Mouse (Mus musculus): ENCODE data around the gene Ifrd2. TPM values are rescaled to one million over a fixed set of nuclear protein-coding genes. Genes with fewer than 3 reads are reported as not detected.

The Ifrd2 gene
- total and polyA plus RNA-seq, 3 experiments: 147 to 292 TPM; not detected in 1

DNA sequence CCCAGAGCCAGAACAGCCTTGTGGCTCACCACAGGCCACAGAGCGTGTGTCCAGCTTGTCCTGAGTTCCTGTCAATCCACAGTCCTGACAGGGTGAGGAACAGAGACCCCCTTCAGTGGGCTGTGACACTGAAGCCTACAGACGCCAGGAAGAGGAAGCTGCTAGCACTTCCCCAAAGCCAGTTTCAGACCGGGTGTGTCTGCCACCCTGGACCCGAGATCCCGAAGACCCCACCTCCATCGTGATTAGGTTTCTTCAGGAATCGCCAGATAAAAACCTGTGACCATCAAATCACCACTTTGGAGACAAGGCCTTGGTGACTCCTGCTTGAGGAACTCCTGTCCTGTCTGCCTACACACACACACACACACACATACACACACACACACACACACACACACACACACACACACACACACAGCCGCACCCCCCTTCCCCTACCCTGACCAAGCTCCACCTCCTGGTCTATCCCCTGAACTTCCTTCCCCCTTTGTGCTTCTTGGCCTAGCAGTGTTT, 52.9 kb downstream of the Ifrd2 start:
- peak overlapping the region; percentile 6 for H3K9ac ChIP-seq (ENCODE audit: control insufficient read depth, low read depth, low read length, poor library complexity, severe bottlenecking)
- peak; percentile 76 for DNase-seq (ENCODE audit: low read depth, low spot score)

DNA sequence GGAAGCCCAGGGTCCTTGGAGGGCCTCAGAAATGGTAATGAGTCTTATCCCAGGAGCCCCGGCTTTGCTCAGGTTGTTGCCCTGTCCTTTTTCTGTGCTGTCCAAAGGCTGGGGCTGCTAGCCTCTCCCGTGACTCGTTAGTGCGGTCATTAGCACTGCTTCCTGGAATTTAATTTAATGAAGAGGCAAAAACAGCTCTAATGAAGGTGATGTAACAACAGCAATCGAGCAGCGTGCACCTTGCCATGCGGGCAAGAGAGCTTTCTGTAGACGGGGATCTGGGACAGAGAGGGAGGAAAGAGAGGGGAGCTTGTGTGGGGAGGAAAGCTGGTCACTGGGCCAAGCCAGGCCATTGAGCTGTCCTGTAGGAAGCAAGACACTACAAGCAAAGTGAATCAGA, 54.2 kb downstream of the Ifrd2 start:
- H3K27me3 ChIP-seq (ENCODE audit: control insufficient read depth in 1 of 2, insufficient read depth in 2 of 2, low read length in 2 of 2): no peaks in the 10 kb centered on the region
- no peak overlapping the region for H3K4me3 ChIP-seq (ENCODE audit: control insufficient read depth in 1 of 2, insufficient read depth in 1 of 2, low read depth in 2 of 2, low read length in 2 of 2)
- H3K36me3 ChIP-seq (ENCODE audit: control insufficient read depth in 1 of 2, insufficient read depth in 2 of 2, low read length in 2 of 2): peaks cover 0 to 7% of the 10 kb centered on the region in 2 experiments; a peak in 2 of 4 replicates
- TF ChIP-seq RCOR1 (IDR thresholded peaks at IDR 0.05; ENCODE audit: low read depth, low read length) (no peak), CHD2 (IDR thresholded peaks at IDR 0.05; ENCODE audit: low read length) (no peak), CHD1 (IDR thresholded peaks at IDR 0.05; ENCODE audit: low read depth, low read length) (no peak)
- no peak overlapping the region for H3K9ac ChIP-seq (ENCODE audit: control insufficient read depth, low read depth, low read length, poor library complexity, severe bottlenecking)
- H3K4me1 ChIP-seq (ENCODE audit: control insufficient read depth in 1 of 2, insufficient read depth in 2 of 2, low read length in 2 of 2): peaks cover 0 to 24% of the 10 kb centered on the region in 2 experiments; a peak in 3 of 4 replicates
- no peak for DNase-seq (ENCODE audit: low read depth, low spot score)
- no peaks in the 10 kb centered on the region for H3K9me3 ChIP-seq (replicated peaks; ENCODE audit: insufficient read depth, low read length)
- H3K27ac ChIP-seq (ENCODE audit: control insufficient read depth, low read depth, low read length): no peak overlapping the region
- H3K79me2 ChIP-seq (ENCODE audit: control insufficient read depth, insufficient read depth, low read length, poor library complexity): no peaks in the 10 kb centered on the region; the same call in 1 of the 2 replicates

More for the DNA sequence above, 52.9 kb downstream of the Ifrd2 start:
- no peaks in the 10 kb centered on the region; the same call in 1 of the 2 replicates for H3K79me2 ChIP-seq (ENCODE audit: control insufficient read depth, insufficient read depth, low read length, poor library complexity)
- H3K36me3 ChIP-seq (ENCODE audit: control insufficient read depth in 1 of 2, insufficient read depth in 2 of 2, low read length in 2 of 2): peaks cover 0 to 10% of the 10 kb centered on the region in 2 experiments; a peak in 2 of 4 replicates
- TF ChIP-seq MAZ (IDR thresholded peaks at IDR 0.05; ENCODE audit: low read depth, low read length) (peak; percentile 20; the same call in 1 of the 2 replicates), EP300 (IDR thresholded peaks at IDR 0.05; ENCODE audit: low read depth in 1 of 2, low read length in 2 of 2) (0 out of 4 replicates have a peak, but pooled peaks of 1 of the 2 experiments have one; percentile 34), SIN3A (IDR thresholded peaks at IDR 0.05; ENCODE audit: low read length) (0 out of 2 replicates have a peak, but pooled peaks have one; percentile 21), ELF1 (IDR thresholded peaks at IDR 0.05; ENCODE audit: low read depth, low read length) (0 out of 2 replicates have a peak, but pooled peaks have one; percentile 8), POLR2AphosphoS2 (IDR thresholded peaks at IDR 0.05; ENCODE audit: low read length) (no peak), SMC3 (IDR thresholded peaks at IDR 0.05; ENCODE audit: low read depth, low read length) (peak; percentile 10; the same call in 1 of the 2 replicates), TBP (IDR thresholded peaks at IDR 0.05; ENCODE audit: low read depth, low read length) (0 out of 2 replicates have a peak, but pooled peaks have one; percentile 16), ZMIZ1 (IDR thresholded peaks at IDR 0.05; ENCODE audit: low read depth, low read length) (no peak), POLR2A (IDR thresholded peaks at IDR 0.05; ENCODE audit: control insufficient read depth in 1 of 2, insufficient read depth in 1 of 2, low read depth in 1 of 2, low read length in 2 of 2, poor library complexity in 1 of 2) (no peak), MXI1 (IDR thresholded peaks at IDR 0.05; ENCODE audit: low read depth, low read length) (no peak)
- H3K4me1 ChIP-seq (ENCODE audit: control insufficient read depth in 1 of 2, insufficient read depth in 2 of 2, low read length in 2 of 2): peaks cover 0 to 27% of the 10 kb centered on the region in 2 experiments; a peak in 3 of 4 replicates
- H3K9me3 ChIP-seq (replicated peaks; ENCODE audit: insufficient read depth, low read length): no peaks in the 10 kb centered on the region
- peak overlapping the region in 1 of 2 experiments; percentile 12; a peak in 1 of 4 replicates for H3K4me3 ChIP-seq (ENCODE audit: control insufficient read depth in 1 of 2, insufficient read depth in 1 of 2, low read depth in 2 of 2, low read length in 2 of 2)
- no peaks in the 10 kb centered on the region for H3K27me3 ChIP-seq (ENCODE audit: control insufficient read depth in 1 of 2, insufficient read depth in 2 of 2, low read length in 2 of 2)
- no peak overlapping the region for H3K27ac ChIP-seq (ENCODE audit: control insufficient read depth, low read depth, low read length)

Other genes starting within 250 kb of the Ifrd2 start
- gene Hemk1, start 249.3 kb upstream of the Ifrd2 start, total RNA-seq (2012; rRNA removed): 7.5 TPM in 2 replicates
- 10 to 100 TPM in 1 of 2 experiments, not detected in 1; 11.8 TPM for gene Hemk1, start 249.3 kb upstream of the Ifrd2 start, polyA plus RNA-seq (2012; ENCODE audit: insufficient read depth in 1 of 2, insufficient read length in 2 of 2, low read depth in 1 of 2, low replicate concordance in 2 of 2, missing spikeins in 1 of 2)
- gene 6430571L13Rik, start 247.0 kb upstream of the Ifrd2 start, total RNA-seq (2012; rRNA removed): 0.35 and 0.36 TPM in 2 replicates
- gene 6430571L13Rik, start 247.0 kb upstream of the Ifrd2 start, polyA plus RNA-seq (2012; ENCODE audit: insufficient read depth in 1 of 2, insufficient read length in 2 of 2, low read depth in 1 of 2, low replicate concordance in 2 of 2, missing spikeins in 1 of 2): under 1 TPM in 1 of 2 experiments, not detected in 1; 0.35 TPM
- 0.20 TPM in 1 of 2 replicates, not detected in the other for gene Cacna2d2, start 188.0 kb upstream of the Ifrd2 start, total RNA-seq (2012; rRNA removed)
- gene Cacna2d2, start 188.0 kb upstream of the Ifrd2 start, polyA plus RNA-seq (2012; ENCODE audit: insufficient read depth in 1 of 2, insufficient read length in 2 of 2, low read depth in 1 of 2, low replicate concordance in 2 of 2, missing spikeins in 1 of 2): under 1 TPM in 1 of 2 experiments, not detected in 1; 0.67 TPM
- gene Tmem115, start 53.7 kb upstream of the Ifrd2 start, total RNA-seq (2012; rRNA removed): 26.0 and 34.6 TPM in 2 replicates
- 10 to 100 TPM in 1 of 2 experiments, not detected in 1; 39.3 TPM for gene Tmem115, start 53.7 kb upstream of the Ifrd2 start, polyA plus RNA-seq (2012; ENCODE audit: insufficient read depth in 1 of 2, insufficient read length in 2 of 2, low read depth in 1 of 2, low replicate concordance in 2 of 2, missing spikeins in 1 of 2)
- gene Cyb561d2, start 45.4 kb upstream of the Ifrd2 start, total RNA-seq (2012; rRNA removed): 38.1 and 38.3 TPM in 2 replicates
- 10 to 100 TPM in 1 of 2 experiments, not detected in 1; 37.8 TPM for gene Cyb561d2, start 45.4 kb upstream of the Ifrd2 start, polyA plus RNA-seq (2012; ENCODE audit: insufficient read depth in 1 of 2, insufficient read length in 2 of 2, low read depth in 1 of 2, low replicate concordance in 2 of 2, missing spikeins in 1 of 2)
- gene Nprl2, start 45.4 kb upstream of the Ifrd2 start, total RNA-seq (2012; rRNA removed): 23.2 and 25.4 TPM in 2 replicates
- gene Nprl2, start 45.4 kb upstream of the Ifrd2 start, polyA plus RNA-seq (2012; ENCODE audit: insufficient read depth in 1 of 2, insufficient read length in 2 of 2, low read depth in 1 of 2, low replicate concordance in 2 of 2, missing spikeins in 1 of 2): 10 to 100 TPM in 1 of 2 experiments, not detected in 1; 30.2 TPM
- gene Zmynd10, start 40.3 kb upstream of the Ifrd2 start, total RNA-seq (2012; rRNA removed): 0.26 and 0.31 TPM in 2 replicates
- gene Zmynd10, start 40.3 kb upstream of the Ifrd2 start, polyA plus RNA-seq (2012; ENCODE audit: insufficient read depth in 1 of 2, insufficient read length in 2 of 2, low read depth in 1 of 2, low replicate concordance in 2 of 2, missing spikeins in 1 of 2): under 1 TPM in 1 of 2 experiments, not detected in 1; 0.85 TPM
- gene Rassf1, start 36.1 kb upstream of the Ifrd2 start, total RNA-seq (2012; rRNA removed): 40.6 and 48.0 TPM in 2 replicates
- gene Rassf1, start 36.1 kb upstream of the Ifrd2 start, polyA plus RNA-seq (2012; ENCODE audit: insufficient read depth in 1 of 2, insufficient read length in 2 of 2, low read depth in 1 of 2, low replicate concordance in 2 of 2, missing spikeins in 1 of 2): 10 to 100 TPM in 1 of 2 experiments, not detected in 1; 56.9 TPM
- gene Tusc2, start 24.4 kb upstream of the Ifrd2 start, total RNA-seq (2012; rRNA removed): 29.9 and 36.2 TPM in 2 replicates
- 10 to 100 TPM in 1 of 2 experiments, not detected in 1; 48.9 TPM for gene Tusc2, start 24.4 kb upstream of the Ifrd2 start, polyA plus RNA-seq (2012; ENCODE audit: insufficient read depth in 1 of 2, insufficient read length in 2 of 2, low read depth in 1 of 2, low replicate concordance in 2 of 2, missing spikeins in 1 of 2)
- 24.8 and 32.0 TPM in 2 replicates for gene Hyal2, start 19.7 kb upstream of the Ifrd2 start, total RNA-seq (2012; rRNA removed)
- 10 to 100 TPM in 1 of 2 experiments, not detected in 1; 31.3 TPM for gene Hyal2, start 19.7 kb upstream of the Ifrd2 start, polyA plus RNA-seq (2012; ENCODE audit: insufficient read depth in 1 of 2, insufficient read length in 2 of 2, low read depth in 1 of 2, low replicate concordance in 2 of 2, missing spikeins in 1 of 2)
- gene Hyal1, start 10.7 kb upstream of the Ifrd2 start, total RNA-seq (2012; rRNA removed): 1.1 and 1.3 TPM in 2 replicates
- gene Hyal1, start 10.7 kb upstream of the Ifrd2 start, polyA plus RNA-seq (2012; ENCODE audit: insufficient read depth in 1 of 2, insufficient read length in 2 of 2, low read depth in 1 of 2, low replicate concordance in 2 of 2, missing spikeins in 1 of 2): 1 to 10 TPM in 1 of 2 experiments, not detected in 1; 3.4 TPM
- gene Naa80, start 8.8 kb upstream of the Ifrd2 start, total RNA-seq (2012; rRNA removed): 14.3 and 15.1 TPM in 2 replicates
- gene Naa80, start 8.8 kb upstream of the Ifrd2 start, polyA plus RNA-seq (2012; ENCODE audit: insufficient read depth in 1 of 2, insufficient read length in 2 of 2, low read depth in 1 of 2, low replicate concordance in 2 of 2, missing spikeins in 1 of 2): 10 to 100 TPM in 1 of 2 experiments, not detected in 1; 74.0 TPM
- gene Hyal3, start 6.8 kb upstream of the Ifrd2 start, total RNA-seq (2012; rRNA removed): 1.8 and 2.3 TPM in 2 replicates
- gene Hyal3, start 6.8 kb upstream of the Ifrd2 start, polyA plus RNA-seq (2012; ENCODE audit: insufficient read depth in 1 of 2, insufficient read length in 2 of 2, low read depth in 1 of 2, low replicate concordance in 2 of 2, missing spikeins in 1 of 2): 1 to 10 TPM in 1 of 2 experiments, not detected in 1; 6.8 TPM
- 0.04 and 0.07 TPM in 2 replicates for gene Sema3b, start 21.6 kb downstream of the Ifrd2 start, total RNA-seq (2012; rRNA removed)
- gene Sema3b, start 21.6 kb downstream of the Ifrd2 start, polyA plus RNA-seq (2012; ENCODE audit: insufficient read depth in 1 of 2, insufficient read length in 2 of 2, low read depth in 1 of 2, low replicate concordance in 2 of 2, missing spikeins in 1 of 2): under 1 TPM in 1 of 2 experiments, not detected in 1; 0.21 TPM
- 129 and 131 TPM in 2 replicates for gene Gnai2, start 47.7 kb downstream of the Ifrd2 start, total RNA-seq (2012; rRNA removed)
- 100 to 1,000 TPM; 137 to 335 TPM for gene Gnai2, start 47.7 kb downstream of the Ifrd2 start, polyA plus RNA-seq (2012; ENCODE audit: insufficient read depth in 1 of 2, insufficient read length in 2 of 2, low read depth in 1 of 2, low replicate concordance in 2 of 2, missing spikeins in 1 of 2)
- not detected in 2 replicates for gene Slc38a3, start 81.9 kb downstream of the Ifrd2 start, total RNA-seq (2012; rRNA removed)
- not detected for gene Slc38a3, start 81.9 kb downstream of the Ifrd2 start, polyA plus RNA-seq (2012; ENCODE audit: insufficient read depth in 1 of 2, insufficient read length in 2 of 2, low read depth in 1 of 2, low replicate concordance in 2 of 2, missing spikeins in 1 of 2)
- gene Gnat1, start 92.1 kb downstream of the Ifrd2 start, total RNA-seq (2012; rRNA removed): 0.27 TPM in 1 of 2 replicates, not detected in the other
- 100 to 1,000 TPM in 1 of 2 experiments, not detected in 1; 326 TPM for gene Gnat1, start 92.1 kb downstream of the Ifrd2 start, polyA plus RNA-seq (2012; ENCODE audit: insufficient read depth in 1 of 2, insufficient read length in 2 of 2, low read depth in 1 of 2, low replicate concordance in 2 of 2, missing spikeins in 1 of 2)
- gene Sema3f, start 122.8 kb downstream of the Ifrd2 start, total RNA-seq (2012; rRNA removed): not detected in 2 replicates
- gene Sema3f, start 122.8 kb downstream of the Ifrd2 start, polyA plus RNA-seq (2012; ENCODE audit: insufficient read depth in 1 of 2, insufficient read length in 2 of 2, low read depth in 1 of 2, low replicate concordance in 2 of 2, missing spikeins in 1 of 2): not detected
- 80.2 and 87.6 TPM in 2 replicates for gene Rbm5, start 183.4 kb downstream of the Ifrd2 start, total RNA-seq (2012; rRNA removed)
- gene Rbm5, start 183.4 kb downstream of the Ifrd2 start, polyA plus RNA-seq (2012; ENCODE audit: insufficient read depth in 1 of 2, insufficient read length in 2 of 2, low read depth in 1 of 2, low replicate concordance in 2 of 2, missing spikeins in 1 of 2): 100 to 1,000 TPM; 125 to 143 TPM

Measured in MEL (cell line).